In genomic region chr6:116374136-116374535, GRCm38 (mm10) we compare ENCODE assay signal across 14 mouse cellular contexts.
"Had no signal": no experiment of that assay in that cellular context is flagged by ENCODE, and none has a peak within 500 bp of the region (broad histone marks: within the 10 kb centered on the region; RNA-seq: fewer than 3 reads in every experiment).

No protein-coding gene starts in this region.

- H3K27ac ChIP-seq: liver, embryonic 14.5 days; midbrain, embryonic 10.5 days; midbrain, embryonic 12.5 days; neural tube, embryonic 12.5 days; stomach, embryonic 15.5 days; stomach, postnatal 0 days had no signal

- H3K4me3 ChIP-seq: midbrain, embryonic 10.5 days; midbrain, embryonic 12.5 days; neural tube, embryonic 12.5 days; stomach, embryonic 15.5 days had no signal

- H3K4me2 ChIP-seq: midbrain, embryonic 12.5 days; neural tube, embryonic 12.5 days; stomach, embryonic 15.5 days had no signal

- DNase-seq: lung, adult 18-20 months; lung, postnatal 4 days; midbrain, embryonic 14.5 days; right cerebral cortex, postnatal 14 days; thymus, adult 2 months; thymus, postnatal 25 days; thymus, postnatal 4 days had no signal

- H3K36me3 ChIP-seq: midbrain, embryonic 12.5 days; stomach, embryonic 15.5 days had no signal

- H3K9me3 ChIP-seq: midbrain, embryonic 10.5 days; midbrain, embryonic 12.5 days; neural tube, embryonic 12.5 days; stomach, embryonic 15.5 days had no signal

- H3K27me3 ChIP-seq: midbrain, embryonic 12.5 days; neural tube, embryonic 12.5 days; stomach, embryonic 15.5 days had no signal

- H3K4me1 ChIP-seq: midbrain, embryonic 10.5 days; neural tube, embryonic 12.5 days; stomach, embryonic 15.5 days had no signal

- H3K9ac ChIP-seq: liver, embryonic 14.5 days; midbrain, embryonic 12.5 days; neural tube, embryonic 12.5 days; stomach, embryonic 15.5 days had no signal

- ATAC-seq: midbrain, embryonic 16.5 days had no signal
